Mouse (Mus musculus) lung, adult 2 months (tissue): ENCODE results near the gene Spata3.

Source experiments
- CTCF ChIP-seq: fragments of 200-500 bp; IDR thresholded peaks from 2 replicates; pipeline ENCODE4 v1.5.1; 2011; ENCODE audit warnings: mild to moderate bottlenecking, low read length, control low read depth; ENCODE audit not compliant: insufficient read depth
- POLR2A ChIP-seq: fragments of 200-500 bp; IDR thresholded peaks from 2 replicates; pipeline ENCODE4 v1.6.1; 2011; ENCODE audit warnings: low read depth, mild to moderate bottlenecking, control low read depth, low read length, borderline replicate concordance; ENCODE audit errors: extremely low read depth

DNA sequence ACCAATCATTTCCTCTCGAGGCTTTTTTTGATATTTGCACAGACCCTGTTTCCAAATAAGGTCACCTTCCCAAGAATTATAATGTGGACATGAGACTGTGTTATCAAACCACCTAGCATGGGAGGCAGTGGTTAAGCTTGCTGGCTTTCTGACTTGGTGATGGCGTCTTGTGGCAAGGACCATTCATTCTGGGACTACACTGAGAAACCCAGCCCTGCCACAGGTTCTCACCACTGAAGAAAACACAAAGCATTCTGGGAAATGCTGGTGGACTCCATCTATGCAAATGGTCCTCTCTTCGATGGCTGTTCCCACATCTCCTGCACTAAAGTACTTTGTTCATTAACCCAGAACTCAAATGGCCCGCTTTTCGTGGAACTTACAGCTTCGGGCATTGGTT lies 10.6 kb upstream of the Spata3 start:
- TF ChIP-seq POLR2A, result no peak
- TF ChIP-seq CTCF, result no peak
